Mouse (Mus musculus) spleen, adult 2 months (tissue): Measurements from ENCODE around the gene Akap13. TPM values are rescaled to one million over a fixed set of nuclear protein-coding genes. Genes with fewer than 3 reads are reported as not detected.
A peak's percentile ranks its signal among the peaks of the same experiment; 100 is the strongest.
"Not testable (repeated sequence)": the region's sequence is repeated elsewhere in the genome, so short reads cannot be mapped to it uniquely, and the experiment has no call there.

Experiments
- DNase-seq, 2 experiments: peaks; one replicate each; pipeline versions ENCODE4 v3.0.0 to v3.0.0-alpha.2; 2012 to 2021; ENCODE audit warnings: low spot score in 2 of 2, low read depth in 1 of 2
- H3K27ac ChIP-seq: fragments of 200-500 bp; 2 replicates; pipeline ENCODE4 v1.5.1; 2012; ENCODE audit warnings: low read length, inconsistent platforms; ENCODE audit not compliant: insufficient read depth
- H3K27me3 ChIP-seq: fragments of 200-500 bp; 2 replicates; pipeline ENCODE4 v1.6.1; 2012; ENCODE audit warnings: mild to moderate bottlenecking, moderate library complexity, low read length, inconsistent platforms; ENCODE audit not compliant: control insufficient read depth, insufficient read depth
- H3K36me3 ChIP-seq: fragments of 200-500 bp; 2 replicates; pipeline ENCODE4 v1.6.1; 2012; ENCODE audit warnings: mild to moderate bottlenecking, low read length, inconsistent platforms; ENCODE audit not compliant: control insufficient read depth, insufficient read depth
- H3K4me1 ChIP-seq: fragments of 200-500 bp; 2 replicates; pipeline ENCODE4 v1.6.1; 2011; ENCODE audit warnings: inconsistent platforms; ENCODE audit not compliant: control insufficient read depth, insufficient read depth, insufficient read length
- H3K4me3 ChIP-seq: fragments of 200-500 bp; 2 replicates; pipeline ENCODE4 v1.5.1; 2011; ENCODE audit warnings: mild to moderate bottlenecking, inconsistent platforms; ENCODE audit not compliant: insufficient read depth, insufficient read length; ENCODE audit errors: extremely low read depth
- CTCF ChIP-seq: fragments of 200-500 bp; IDR thresholded peaks from 2 replicates; pipeline ENCODE4 v1.5.1; 2011; ENCODE audit warnings: mild to moderate bottlenecking, inconsistent platforms; ENCODE audit not compliant: insufficient read depth, insufficient read length, insufficient replicate concordance; ENCODE audit errors: extremely low read depth
- POLR2A ChIP-seq: fragments of 200-500 bp; IDR thresholded peaks from 2 replicates; pipeline ENCODE4 v1.6.1; 2011; ENCODE audit warnings: low read depth, low read length, inconsistent platforms
- WGBS: fragments of 180-500 bp; shearing (Covaris S2); methylation state at CpG from one replicate; pipeline ENCODE4 v1.1.7; 2018; 5-methylcytosine and 5-hydroxymethylcytosine counted together
- polyA plus RNA-seq: library from polyadenylated mRNA; depleted of rRNA; stranded (reverse); fragments of >200 nt; gene quantifications from 2 replicates; pipeline ENCODE4 v1.2.3, GENCODE M21; 2012

The Akap13 gene
- polyA plus RNA-seq, 1 experiment, result 34.2 TPM

GRCm38 (mm10) chr7:75613240-75613639, 157.9 kb downstream of the Akap13 start:
- Histone ChIP-seq H3K4me3 (peak overlapping the region; percentile 41; the same call in 1 of the 2 replicates), H3K4me1 (peaks cover 19% of the 10 kb centered on the region; the same call in 1 of the 2 replicates), H3K27ac (no peak overlapping the region; the same call in 1 of the 2 replicates), H3K36me3 (peaks cover 20% of the 10 kb centered on the region), H3K27me3 (no peaks in the 10 kb centered on the region)
- TF ChIP-seq CTCF (no peak), POLR2A (no peak)
- no peak for DNase-seq
- WGBS, result 22% methylated on average over 5 of the region's 5 CpGs

GRCm38 (mm10) chr7:75614826-75615225, 159.5 kb downstream of the Akap13 start:
- Histone ChIP-seq H3K36me3 (peaks cover 21% of the 10 kb centered on the region), H3K4me1 (peaks cover 10% of the 10 kb centered on the region; the same call in 1 of the 2 replicates), H3K4me3 (no peak overlapping the region), H3K27ac (no peak overlapping the region), H3K27me3 (no peaks in the 10 kb centered on the region)
- no peak for TF ChIP-seq POLR2A
- TF ChIP-seq CTCF, result no peak
- no peak for DNase-seq
- 89% methylated on average over 8 of the region's 8 CpGs for WGBS

DNA sequence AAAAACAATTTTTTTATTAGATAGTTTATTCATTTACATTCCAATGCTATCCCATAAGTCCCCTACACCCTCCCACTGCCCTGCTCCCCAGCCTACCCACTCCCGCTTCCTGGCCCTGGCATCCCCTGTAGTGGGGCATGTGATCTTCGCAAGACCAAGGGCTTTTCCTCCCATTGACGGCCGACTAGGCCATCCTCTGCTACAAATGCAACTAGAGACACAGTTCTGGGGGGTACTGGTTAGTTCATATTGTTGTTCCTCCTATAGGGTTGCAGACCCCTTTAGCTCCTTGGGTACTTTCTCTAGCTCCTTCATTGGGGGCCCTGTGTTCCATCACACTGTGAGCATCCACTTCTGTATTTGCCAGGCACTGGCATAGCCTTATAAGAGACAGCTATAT, 161.9 kb downstream of the Akap13 start:
- not testable (repeated sequence) for H3K4me3 ChIP-seq, H3K27ac ChIP-seq, H3K27me3 ChIP-seq, H3K4me1 ChIP-seq, DNase-seq
- H3K36me3 ChIP-seq, result peaks cover 31% of the 10 kb centered on the region
- WGBS, result 93% methylated on average over 4 of the region's 4 CpGs

DNA sequence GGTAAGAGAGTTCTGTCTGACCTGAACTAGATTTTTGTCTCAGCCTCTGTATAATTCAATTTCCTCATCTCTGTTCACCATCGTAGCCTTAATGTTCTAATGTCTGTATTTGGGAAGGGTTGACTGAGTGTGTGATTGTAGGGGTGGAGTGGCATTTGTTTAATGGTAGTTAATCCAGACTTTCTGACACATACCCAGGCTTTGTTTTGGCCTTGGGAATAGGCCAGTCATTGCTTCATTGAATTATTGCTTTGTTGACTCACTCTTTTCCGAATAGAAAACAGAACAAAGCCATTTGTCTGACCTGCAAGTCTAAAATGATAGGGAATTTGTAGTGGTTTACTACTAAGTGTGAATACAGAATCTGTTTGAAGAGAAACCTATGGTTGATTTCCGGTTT, 163.4 kb downstream of the Akap13 start:
- H3K36me3 ChIP-seq, result peaks cover 32% of the 10 kb centered on the region

GRCm38 (mm10) chr7:75619875-75620274, 164.5 kb downstream of the Akap13 start:
- no peak for TF ChIP-seq POLR2A
- no peak for TF ChIP-seq CTCF
- 97% methylated on average over 6 of the region's 6 CpGs for WGBS
- Histone ChIP-seq H3K4me3 (no peak overlapping the region), H3K36me3 (peaks cover 31% of the 10 kb centered on the region), H3K4me1 (no peaks in the 10 kb centered on the region; the same call in 1 of the 2 replicates), H3K27ac (no peak overlapping the region), H3K27me3 (no peaks in the 10 kb centered on the region)
- DNase-seq, result no peak

More for the DNA sequence above, 163.4 kb downstream of the Akap13 start:
- Histone ChIP-seq H3K4me1 (no peaks in the 10 kb centered on the region; the same call in 1 of the 2 replicates), H3K4me3 (no peak overlapping the region), H3K27ac (no peak overlapping the region), H3K27me3 (no peaks in the 10 kb centered on the region)
- no peak for TF ChIP-seq POLR2A
- TF ChIP-seq CTCF, result no peak
- 90% methylated on average over 3 of the region's 3 CpGs for WGBS
- DNase-seq, result no peak

DNA sequence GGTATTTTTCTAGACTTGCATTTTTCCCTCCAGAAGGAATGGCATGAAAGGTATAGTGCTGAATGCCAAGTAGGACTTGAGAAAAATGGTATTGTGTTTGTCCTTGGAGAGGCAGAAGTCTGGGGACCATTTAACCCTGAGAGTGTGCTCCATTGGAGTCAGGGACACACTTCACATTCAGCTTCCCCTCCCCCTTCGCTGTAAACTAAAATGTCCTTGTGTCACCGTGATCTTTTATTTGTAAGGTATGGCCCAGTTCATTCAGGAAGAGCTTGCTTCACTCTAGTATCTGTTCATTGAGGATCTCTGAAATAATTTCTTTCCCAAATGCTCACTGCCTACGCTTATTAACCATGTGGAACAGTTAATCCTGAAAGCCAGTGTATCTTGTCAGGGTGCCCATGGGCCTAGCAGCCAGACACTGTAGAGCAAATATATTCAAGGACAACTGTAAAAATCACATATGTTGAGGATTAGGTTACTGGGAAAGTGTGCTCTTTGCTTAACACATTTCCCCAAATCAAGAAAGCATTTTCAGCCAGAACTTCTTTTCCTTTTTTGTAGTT, 165.1 kb downstream of the Akap13 start:
- WGBS, result 91% methylated on average over 3 of the region's 3 CpGs
- no peak for DNase-seq

DNA sequence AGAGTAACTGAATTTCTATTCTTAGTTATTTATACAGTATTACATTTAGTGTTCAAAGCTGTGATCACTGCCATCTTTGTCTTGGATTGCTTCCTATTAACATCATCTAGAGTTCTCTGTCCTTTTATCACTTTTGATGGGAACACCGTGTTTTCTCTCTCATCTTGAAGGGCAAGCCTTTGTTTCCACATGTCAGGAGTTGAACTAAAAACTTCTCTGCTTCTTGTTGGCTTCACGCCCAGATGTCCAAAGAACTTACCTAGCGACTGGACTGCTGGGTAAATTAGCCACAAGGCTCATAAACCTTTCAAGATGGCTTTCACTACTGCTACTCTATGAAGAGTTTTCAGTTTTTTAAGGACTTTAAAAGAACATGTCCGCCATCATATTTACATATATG, 165.6 kb downstream of the Akap13 start:
- TF ChIP-seq POLR2A, result no peak
- no peak for TF ChIP-seq CTCF
- Histone ChIP-seq H3K4me3 (no peak overlapping the region), H3K27ac (no peak overlapping the region), H3K4me1 (no peaks in the 10 kb centered on the region; the same call in 1 of the 2 replicates), H3K27me3 (no peaks in the 10 kb centered on the region), H3K36me3 (peaks cover 24% of the 10 kb centered on the region)
- WGBS, result 95% methylated on average over 4 of the region's 4 CpGs
- no peak for DNase-seq

More for the DNA sequence above, 165.1 kb downstream of the Akap13 start:
- peaks cover 26% of the 10 kb centered on the region for H3K36me3 ChIP-seq
- H3K4me1 ChIP-seq, result no peaks in the 10 kb centered on the region; the same call in 1 of the 2 replicates
- no peak overlapping the region for H3K27ac ChIP-seq
- TF ChIP-seq CTCF, result no peak
- TF ChIP-seq POLR2A, result no peak
- no peaks in the 10 kb centered on the region for H3K27me3 ChIP-seq
- H3K4me3 ChIP-seq, result no peak overlapping the region
